ENCODE assay signal across 8 mouse cellular contexts in the genomic region with DNA sequence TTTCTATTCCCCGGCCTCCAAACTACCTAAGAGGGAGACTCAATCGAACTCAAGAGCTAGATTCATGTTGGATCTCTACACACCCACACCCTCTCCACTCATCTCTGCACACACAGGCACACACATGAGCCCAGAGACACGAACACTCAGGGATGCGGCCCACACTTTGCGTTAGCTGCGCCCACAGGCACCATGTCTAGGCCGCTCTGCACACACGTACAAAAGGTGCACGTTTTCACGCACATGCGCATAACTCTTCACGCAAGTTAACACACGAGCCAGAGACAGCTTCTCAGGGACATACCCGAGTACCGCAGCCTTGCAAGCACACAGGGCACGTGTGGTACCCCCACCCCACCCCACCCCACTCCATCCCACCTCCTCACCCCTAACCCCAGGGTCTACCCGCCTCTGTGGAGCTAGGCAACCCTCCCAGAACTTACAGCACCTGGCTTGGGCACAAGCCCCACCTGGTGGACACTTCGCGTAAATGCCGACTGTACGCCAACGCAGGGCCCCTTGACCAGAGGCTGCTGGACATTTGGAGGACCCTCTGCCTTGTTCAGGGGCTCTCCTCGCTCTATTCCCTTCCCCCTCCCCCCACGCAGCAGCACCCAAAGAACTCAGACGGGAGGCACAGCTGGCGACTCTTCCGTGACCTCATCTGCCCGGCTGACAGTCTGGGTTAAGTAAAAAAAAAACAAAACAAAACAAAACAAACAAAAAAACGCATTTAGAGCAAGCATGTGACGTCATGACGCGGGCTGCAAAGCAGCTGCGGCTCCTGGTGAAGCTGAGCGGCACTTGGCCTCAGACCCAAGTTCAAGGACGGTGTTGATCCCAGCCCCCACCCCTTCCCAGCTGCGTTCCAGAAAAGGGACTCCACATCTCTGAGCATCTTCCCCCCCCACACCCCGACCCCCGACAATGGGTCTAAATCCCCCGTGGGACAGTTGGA. TPM values are rescaled to one million over a fixed set of nuclear protein-coding genes. Genes with fewer than 3 reads are reported as not detected.
DNase-seq lines count a peak whose midpoint lies in the region; ATAC-seq and TF ChIP-seq lines count a peak whose summit lies in the region.

No protein-coding gene starts in this region.

- H3K4me3 ChIP-seq in heart, adult 2 months = peak overlapping the region; percentile 38; the same call in 1 of the 2 replicates
- no peak overlapping the region for H3K4me3 ChIP-seq in lung, postnatal 0 days (ENCODE audit: low read depth, low read length)

- 0 out of 2 replicates have a peak, but pooled peaks have one; percentile 37 for ATAC-seq in lung, postnatal 0 days
- ATAC-seq in erythroblast, adult 5-6 weeks (replicated peaks; ENCODE audit: low FRiP score, poor library complexity, severe bottlenecking) = no peak

- peak; percentile 76 for TF ChIP-seq CTCF in heart, adult 2 months (IDR thresholded peaks at IDR 0.05)
- TF ChIP-seq CTCF in lung, postnatal 0 days (IDR thresholded peaks at IDR 0.05) = peak; percentile 90

- DNase-seq in A20 (ENCODE audit: low read depth, low spot score) (peak; percentile 69), NIH3T3 (ENCODE audit: low read depth) (peak; percentile 68)
- DNase-seq in embryo, embryonic 10 days (ENCODE audit: low spot score) = peak; percentile 93
- peak; percentile 53 to 64 for DNase-seq in heart, adult 2 months
- peak; percentile 27 to 60 for DNase-seq in kidney, adult 8-10 months
- DNase-seq in lung, postnatal 0 days (ENCODE audit: low spot score) = peak; percentile 74
- peak; percentile 42 for DNase-seq in ovary, postnatal 14 days (ENCODE audit: low spot score)

- 22% methylated on average over 39 of the region's 39 CpGs for WGBS in heart, adult 2 months
- WGBS in lung, postnatal 0 days = 22% methylated on average over 38 of the region's 39 CpGs

- H3K9me3 ChIP-seq in lung, postnatal 0 days (ENCODE audit: low read length) = peaks cover 3% of the 10 kb centered on the region; the same call in 1 of the 2 replicates

- no peaks in the 10 kb centered on the region for H3K79me2 ChIP-seq in heart, adult 2 months (replicated peaks; ENCODE audit: control insufficient read depth, insufficient read depth, low read length)

- TF ChIP-seq POLR2A in heart, adult 2 months (IDR thresholded peaks at IDR 0.05; ENCODE audit: insufficient read depth, low read depth, low read length) = no peak

- no peaks in the 10 kb centered on the region for H3K36me3 ChIP-seq in heart, adult 2 months (ENCODE audit: control insufficient read depth, insufficient read depth, low read length)
- H3K36me3 ChIP-seq in lung, postnatal 0 days (ENCODE audit: insufficient read depth, low read length) = no peaks in the 10 kb centered on the region

- peak overlapping the region; percentile 68 for H3K9ac ChIP-seq in heart, adult 2 months (ENCODE audit: low read depth, low read length)
- no peak overlapping the region for H3K9ac ChIP-seq in lung, postnatal 0 days (replicated peaks; ENCODE audit: low read depth)

- no peak for TF ChIP-seq EP300 in heart, adult 2 months (IDR thresholded peaks at IDR 0.05; ENCODE audit: insufficient read depth, low read depth, low read length)
- TF ChIP-seq EP300 in lung, postnatal 0 days (IDR thresholded peaks at IDR 0.05) = no peak

- H3K27me3 ChIP-seq in heart, adult 2 months (ENCODE audit: control insufficient read depth, insufficient read depth, low read length) = no peaks in the 10 kb centered on the region
- H3K27me3 ChIP-seq in lung, postnatal 0 days (replicated peaks; ENCODE audit: insufficient read depth, low read length) = 0 out of 2 replicates have a peak, but pooled peaks cover 3% of the 10 kb centered on the region

- intact Hi-C loops in heart, adult 2 months (cut with DNase I) = loop anchor here (1.0 to 5.0 kb wide), 2 partner anchors 114 to 167 kb away; no protein-coding TSS in a partner anchor

- no peaks in the 10 kb centered on the region; the same call in 1 of the 2 replicates for H3K4me1 ChIP-seq in heart, adult 2 months (ENCODE audit: control insufficient read depth, insufficient read depth, low read length)
- H3K4me1 ChIP-seq in lung, postnatal 0 days (ENCODE audit: insufficient read depth, low read depth, low read length) = no peaks in the 10 kb centered on the region

- H3K27ac ChIP-seq in heart, adult 2 months = peak overlapping the region; percentile 20; the same call in 1 of the 2 replicates
- no peak overlapping the region for H3K27ac ChIP-seq in lung, postnatal 0 days (ENCODE audit: low read length)

- peak overlapping the region; percentile 46 for H3K4me2 ChIP-seq in lung, postnatal 0 days (replicated peaks; ENCODE audit: low read depth, low read length)

RNA-seq across cellular contexts. Expression of a gene that starts 9.4 kb away (rescaled TPM):
- 10 to 100 TPM; 18.1 to 18.4 TPM for total RNA-seq in heart, adult 2 months (2021)
- 11.4 and 16.7 TPM in 2 replicates for polyA plus RNA-seq in heart, adult 2 months (2012; rRNA removed)
- 0.47 and 0.75 TPM in 2 replicates for polyA plus RNA-seq in lung, postnatal 0 days (2015; fragmentation: Nextera tagmentation; extraction: Ambion mirVana)
- total RNA-seq in erythroblast, adult 5-6 weeks (2015; ENCODE audit: low replicate concordance) = not detected in 2 replicates
- total RNA-seq in erythroblast, adult 5-6 weeks (2017; ENCODE audit: low replicate concordance) = 0.17 TPM in 1 of 2 replicates, not detected in the other

RNA-seq across cellular contexts. Expression of a gene that starts 41.4 kb away (rescaled TPM):
- total RNA-seq in heart, adult 2 months (2021) = over 10,000 TPM; 18,797 to 22,206 TPM
- 7,725 and 11,177 TPM in 2 replicates for polyA plus RNA-seq in heart, adult 2 months (2012; rRNA removed)
- polyA plus RNA-seq in lung, postnatal 0 days (2015; fragmentation: Nextera tagmentation; extraction: Ambion mirVana) = 2.8 and 3.5 TPM in 2 replicates
- total RNA-seq in erythroblast, adult 5-6 weeks (2015; ENCODE audit: low replicate concordance) = not detected in 2 replicates
- 1.1 TPM in 1 of 2 replicates, not detected in the other for total RNA-seq in erythroblast, adult 5-6 weeks (2017; ENCODE audit: low replicate concordance)

Comparison
In these comparisons a context has a peak if more than half of its experiments do, and no peak if none do; other contexts are left out.
1. DNase-seq: peak in every context shown above with its lines; median percentile 93 in embryo, embryonic 10 days; 74 in lung, postnatal 0 days; 69 in A20; 68 in NIH3T3; 58 in heart, adult 2 months; 44 in kidney, adult 8-10 months; 42 in ovary, postnatal 14 days.
2. RNA of a gene that starts 9.4 kb away (total RNA-seq): 18.1 to 18.4 TPM in heart, adult 2 months; 0.17 TPM in erythroblast, adult 5-6 weeks; every median in the first group is over 10 times any median in the second.
3. RNA of a gene that starts 41.4 kb away (total RNA-seq): 18,797 to 22,206 TPM in heart, adult 2 months; 1.1 TPM in erythroblast, adult 5-6 weeks; every median in the first group is over 1,000 times any median in the second.